Mouse (Mus musculus): ENCODE measurements at regions not wholly inside any gene's neighbourhood (a gene's known extent, or its start where the extent isn't known, plus 50 kb on each side); places are given as distances from the start of the nearest gene placed in this dataset.

DNA sequence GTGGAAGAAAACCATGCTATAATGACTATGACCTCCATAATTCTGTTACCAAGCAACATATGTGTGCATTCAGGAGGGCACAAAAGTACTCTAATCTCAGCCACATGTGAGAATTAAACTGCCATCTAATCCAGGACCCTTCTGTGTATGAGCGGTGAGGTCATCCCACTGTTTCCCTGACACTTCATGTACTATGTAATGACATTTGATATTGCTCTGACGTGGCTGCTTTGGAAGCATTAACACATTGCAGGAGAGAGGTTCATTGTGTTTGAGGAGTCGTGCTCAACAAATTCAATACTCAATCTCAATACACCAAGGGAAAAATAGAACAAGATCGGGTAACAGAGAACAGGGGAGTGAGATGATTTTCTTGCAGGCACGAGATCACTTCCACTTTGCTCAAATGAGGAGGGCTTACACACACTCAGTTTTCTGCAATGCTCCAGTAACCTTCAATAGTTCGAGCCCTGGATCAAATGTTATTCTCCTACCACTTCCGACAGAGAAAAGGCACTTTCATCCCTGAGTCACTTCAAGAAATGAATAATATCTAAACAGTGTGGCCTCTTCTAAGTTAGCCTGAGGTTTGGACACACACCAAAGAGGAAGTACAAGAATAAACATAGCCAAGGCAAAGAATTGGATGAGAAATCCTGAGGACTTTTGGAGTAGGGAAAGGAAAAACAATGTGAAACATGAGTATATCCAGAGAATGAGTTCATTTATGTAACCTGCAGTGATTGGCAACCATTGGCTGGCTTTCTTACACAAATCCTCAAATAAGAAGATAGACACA, 510.7 kb upstream of the Slit2 start:
- H3K27ac ChIP-seq (ENCODE audit: insufficient read depth, low read length): no peak overlapping the region
- H3K4me1 ChIP-seq (ENCODE audit: control insufficient read depth, insufficient read depth, low read length): no peaks in the 10 kb centered on the region
- H3K4me3 ChIP-seq (ENCODE audit: insufficient read depth, low read length): no peak overlapping the region
- TF ChIP-seq CTCF (IDR thresholded peaks at IDR 0.05; ENCODE audit: extremely low read depth, insufficient read depth, low read length) (no peak), POLR2A (IDR thresholded peaks at IDR 0.05; ENCODE audit: extremely low read depth, insufficient read depth, low read length) (no peak)

- no peak overlapping the region for H3K27ac ChIP-seq (ENCODE audit: insufficient read depth, low read length)
- H3K4me3 ChIP-seq (ENCODE audit: insufficient read depth, low read length): no peak overlapping the region
- H3K4me1 ChIP-seq (ENCODE audit: control insufficient read depth, insufficient read depth, low read length): no peaks in the 10 kb centered on the region
- TF ChIP-seq POLR2A (IDR thresholded peaks at IDR 0.05; ENCODE audit: extremely low read depth, insufficient read depth, low read length) (no peak), CTCF (IDR thresholded peaks at IDR 0.05; ENCODE audit: extremely low read depth, insufficient read depth, low read length) (no peak)
Observed at GRCm38 (mm10) chr5:47479908-47480307, 503.0 kb upstream of the Slit2 start.

- no peak overlapping the region for H3K27ac ChIP-seq (ENCODE audit: insufficient read depth, low read length)
- no peak for TF ChIP-seq POLR2A (IDR thresholded peaks at IDR 0.05; ENCODE audit: extremely low read depth, insufficient read depth, low read length)
- TF ChIP-seq CTCF (IDR thresholded peaks at IDR 0.05; ENCODE audit: extremely low read depth, insufficient read depth, low read length): no peak
- no peak overlapping the region for H3K4me3 ChIP-seq (ENCODE audit: insufficient read depth, low read length)
- H3K4me1 ChIP-seq (ENCODE audit: control insufficient read depth, insufficient read depth, low read length): no peaks in the 10 kb centered on the region
Observed at GRCm38 (mm10) chr5:47496218-47496617, 486.7 kb upstream of the Slit2 start.

DNA sequence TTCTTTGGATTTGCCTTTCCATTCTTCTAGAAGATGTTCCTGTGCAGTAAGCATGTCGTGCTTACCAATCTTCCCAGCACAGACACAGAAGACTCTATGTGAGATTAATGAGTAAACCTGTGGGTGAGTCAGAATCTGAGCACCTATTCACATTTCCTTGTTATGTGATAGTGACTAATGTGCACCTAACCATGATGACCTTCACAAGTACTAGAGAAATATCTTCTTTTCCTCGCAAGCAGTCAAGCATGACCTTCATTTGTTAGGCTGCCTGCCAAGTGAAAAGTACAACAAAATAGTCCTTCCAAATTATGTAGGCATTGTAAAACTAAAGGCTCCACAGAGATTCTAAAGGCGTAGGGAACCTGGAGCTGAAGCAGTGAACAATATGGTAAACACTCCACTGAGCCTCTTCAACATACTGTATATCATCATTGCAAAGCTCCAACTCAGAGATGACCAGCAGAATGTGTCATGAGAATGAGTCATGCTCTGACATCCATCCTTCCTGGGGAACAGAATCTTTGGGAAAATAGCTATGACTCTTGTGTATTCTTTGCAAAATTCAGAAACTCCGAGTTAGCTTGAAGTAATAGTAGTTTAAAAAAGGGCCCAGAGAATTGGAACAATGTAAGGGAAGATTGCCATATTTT, 480.0 kb upstream of the Slit2 start:
- Histone ChIP-seq H3K4me1 (ENCODE audit: control insufficient read depth, insufficient read depth, low read length) (no peaks in the 10 kb centered on the region), H3K27ac (ENCODE audit: insufficient read depth, low read length) (no peak overlapping the region), H3K4me3 (ENCODE audit: insufficient read depth, low read length) (no peak overlapping the region)
- TF ChIP-seq CTCF (IDR thresholded peaks at IDR 0.05; ENCODE audit: extremely low read depth, insufficient read depth, low read length): no peak
- TF ChIP-seq POLR2A (IDR thresholded peaks at IDR 0.05; ENCODE audit: extremely low read depth, insufficient read depth, low read length): no peak

DNA sequence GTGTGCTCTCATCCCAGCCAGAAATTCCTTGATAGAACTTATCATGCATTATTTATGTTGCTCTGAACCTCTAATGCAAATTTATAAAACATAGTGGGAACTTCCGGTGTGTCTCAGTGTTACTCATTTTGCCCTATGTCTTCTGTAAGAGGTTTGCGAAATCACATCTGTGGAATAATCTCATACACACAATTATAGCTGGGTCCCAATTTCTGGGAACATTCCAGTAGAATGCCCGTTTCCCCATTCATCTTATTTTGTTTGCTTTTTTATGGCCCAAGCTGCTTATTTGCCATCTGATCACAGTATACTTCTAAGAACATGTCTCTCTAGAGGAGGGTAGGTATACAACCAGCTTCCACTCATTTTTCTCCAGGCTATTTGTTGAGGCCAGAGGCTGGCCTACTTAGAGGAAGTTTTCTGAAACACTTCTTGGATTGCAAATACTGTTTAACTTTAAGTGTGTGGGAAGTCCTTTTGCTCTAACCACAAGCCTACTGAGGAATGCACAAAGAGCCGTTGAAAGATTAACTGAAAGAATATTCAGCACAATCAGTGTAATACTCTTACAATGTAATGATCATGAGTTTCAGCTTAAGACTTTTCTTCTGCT, 474.1 kb upstream of the Slit2 start:
- TF ChIP-seq CTCF (IDR thresholded peaks at IDR 0.05; ENCODE audit: extremely low read depth, insufficient read depth, low read length): no peak
- TF ChIP-seq POLR2A (IDR thresholded peaks at IDR 0.05; ENCODE audit: extremely low read depth, insufficient read depth, low read length): no peak
- Histone ChIP-seq H3K27ac (ENCODE audit: insufficient read depth, low read length) (no peak overlapping the region), H3K4me3 (ENCODE audit: insufficient read depth, low read length) (no peak overlapping the region), H3K4me1 (ENCODE audit: control insufficient read depth, insufficient read depth, low read length) (no peaks in the 10 kb centered on the region)

DNA sequence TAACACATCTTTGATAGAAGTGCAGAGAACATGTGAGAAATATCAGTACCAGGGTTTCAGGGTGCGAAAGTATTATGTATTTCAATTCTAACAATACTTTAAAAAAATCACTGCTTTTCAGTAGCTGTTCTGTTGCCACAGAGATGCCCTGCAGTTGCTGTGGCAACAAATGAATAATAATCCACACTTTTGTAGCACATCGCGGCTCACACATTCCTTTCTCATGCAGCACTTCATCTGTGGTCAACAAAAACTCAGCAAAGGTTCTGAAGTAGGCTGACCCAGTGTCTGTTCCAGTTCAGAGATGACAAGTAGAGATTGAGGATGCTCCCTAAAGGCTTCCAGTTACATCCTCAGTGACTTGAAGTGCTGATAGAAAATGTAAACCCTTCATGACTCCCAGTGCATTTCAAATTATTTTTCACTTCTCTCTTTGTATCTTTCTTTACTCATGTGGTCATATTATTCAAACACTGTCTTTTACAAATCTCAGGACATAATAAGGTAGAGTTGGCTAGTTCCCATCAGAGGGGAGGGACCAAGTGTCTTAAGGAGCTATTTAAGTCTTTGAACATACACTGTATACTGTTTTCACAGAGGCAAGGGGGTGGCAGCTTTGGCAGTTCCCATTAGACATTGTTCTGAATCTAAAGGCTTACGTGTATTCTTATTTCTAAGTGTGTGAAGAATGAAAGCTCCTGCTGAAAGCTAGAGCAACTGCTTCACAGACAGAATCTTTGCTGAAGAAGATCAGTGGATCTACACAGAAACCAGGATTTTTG, 460.6 kb upstream of the Slit2 start:
- no peak for TF ChIP-seq POLR2A (IDR thresholded peaks at IDR 0.05; ENCODE audit: extremely low read depth, insufficient read depth, low read length)
- no peak for TF ChIP-seq CTCF (IDR thresholded peaks at IDR 0.05; ENCODE audit: extremely low read depth, insufficient read depth, low read length)

GRCm38 (mm10) chr5:47528671-47529070, 454.3 kb upstream of the Slit2 start:
- Histone ChIP-seq H3K4me1 (ENCODE audit: control insufficient read depth, insufficient read depth, low read length) (no peaks in the 10 kb centered on the region), H3K27ac (ENCODE audit: insufficient read depth, low read length) (no peak overlapping the region), H3K4me3 (ENCODE audit: insufficient read depth, low read length) (no peak overlapping the region)
- TF ChIP-seq CTCF (IDR thresholded peaks at IDR 0.05; ENCODE audit: extremely low read depth, insufficient read depth, low read length): no peak
- no peak for TF ChIP-seq POLR2A (IDR thresholded peaks at IDR 0.05; ENCODE audit: extremely low read depth, insufficient read depth, low read length)

More for the DNA sequence above, 460.6 kb upstream of the Slit2 start:
- H3K4me1 ChIP-seq (ENCODE audit: control insufficient read depth, insufficient read depth, low read length): no peaks in the 10 kb centered on the region; the same call in 1 of the 2 replicates
- H3K4me3 ChIP-seq (ENCODE audit: insufficient read depth, low read length): no peak overlapping the region
- H3K27ac ChIP-seq (ENCODE audit: insufficient read depth, low read length): no peak overlapping the region

DNA sequence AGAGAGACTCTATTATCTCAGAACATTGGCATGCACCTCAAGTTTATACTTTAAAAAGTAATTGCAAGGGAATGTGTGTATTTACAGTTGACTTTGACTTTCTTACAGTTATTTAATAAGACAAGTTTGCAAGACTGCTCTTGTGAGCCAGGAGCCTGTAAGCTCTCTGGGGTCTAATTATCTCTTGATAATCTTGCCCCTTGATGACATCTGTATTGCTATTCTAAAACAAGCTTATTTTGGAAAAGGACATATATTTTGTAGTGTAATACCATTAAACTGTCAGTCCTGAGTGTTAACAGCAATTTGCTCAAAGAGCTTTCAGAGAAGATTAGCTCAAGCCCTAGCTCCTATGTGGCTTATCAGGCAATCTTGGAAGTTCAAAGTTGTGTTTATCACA, 445.4 kb upstream of the Slit2 start:
- no peak overlapping the region for H3K4me3 ChIP-seq (ENCODE audit: insufficient read depth, low read length)
- TF ChIP-seq CTCF (IDR thresholded peaks at IDR 0.05; ENCODE audit: extremely low read depth, insufficient read depth, low read length) (no peak), POLR2A (IDR thresholded peaks at IDR 0.05; ENCODE audit: extremely low read depth, insufficient read depth, low read length) (no peak)

DNA sequence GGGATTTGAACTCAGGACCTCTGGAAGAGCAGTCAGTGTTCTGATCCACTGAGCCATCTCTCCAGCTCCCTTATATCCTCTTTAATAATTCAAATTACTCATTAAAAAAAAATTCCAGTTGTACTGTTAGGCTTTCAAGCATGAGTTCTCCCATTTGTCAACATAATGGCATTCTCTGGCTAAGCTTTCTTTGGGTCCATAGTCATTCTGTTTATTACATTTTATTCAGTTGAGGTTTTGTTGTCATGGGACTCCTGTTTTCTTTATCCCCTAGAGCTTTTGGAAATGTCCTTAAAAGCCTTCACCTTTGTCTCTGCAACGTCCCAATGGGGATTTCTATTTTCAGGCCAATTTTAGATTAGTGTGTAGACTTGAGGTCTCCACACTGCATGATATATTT, 440.7 kb upstream of the Slit2 start:
- no peak for TF ChIP-seq POLR2A (IDR thresholded peaks at IDR 0.05; ENCODE audit: extremely low read depth, insufficient read depth, low read length)
- no peak for TF ChIP-seq CTCF (IDR thresholded peaks at IDR 0.05; ENCODE audit: extremely low read depth, insufficient read depth, low read length)
- Histone ChIP-seq H3K4me1 (ENCODE audit: control insufficient read depth, insufficient read depth, low read length) (no peaks in the 10 kb centered on the region), H3K4me3 (ENCODE audit: insufficient read depth, low read length) (no peak overlapping the region), H3K27ac (ENCODE audit: insufficient read depth, low read length) (no peak overlapping the region)

More for the DNA sequence above, 445.4 kb upstream of the Slit2 start:
- H3K27ac ChIP-seq (ENCODE audit: insufficient read depth, low read length): no peak overlapping the region
- no peaks in the 10 kb centered on the region for H3K4me1 ChIP-seq (ENCODE audit: control insufficient read depth, insufficient read depth, low read length)

All from cortical plate, adult 2 months (tissue).